Mouse (Mus musculus) neural tube, embryonic 15.5 days (tissue): ENCODE results near the gene Cpt1a. TPM values are rescaled to one million over a fixed set of nuclear protein-coding genes. Genes with fewer than 3 reads are reported as not detected.

Experiments
- ATAC-seq: fragments of 200-750 bp; cut with Nextera tagmentation; 2 replicates; pipeline ENCODE4 v1.8.0; 2017; ENCODE audit warnings: mild to moderate bottlenecking, moderate TSS enrichment, moderate library complexity; ENCODE audit not compliant: low FRiP score
- H3K27ac ChIP-seq: fragments of 300-500 bp; sonication (generic); replicated peaks from 2 replicates; pipeline ENCODE4 v1.5.1; 2015; ENCODE audit warnings: mild to moderate bottlenecking, inconsistent platforms
- H3K27me3 ChIP-seq: fragments of 300-500 bp; sonication (generic); replicated peaks from 2 replicates; pipeline ENCODE4 v1.6.1; 2015; ENCODE audit warnings: inconsistent platforms
- H3K36me3 ChIP-seq: fragments of 300-500 bp; sonication (generic); 2 replicates; pipeline ENCODE4 v1.6.1; 2015; ENCODE audit warnings: inconsistent platforms
- H3K4me1 ChIP-seq: fragments of 300-500 bp; sonication (generic); 2 replicates; pipeline ENCODE4 v1.6.1; 2015; ENCODE audit warnings: inconsistent platforms
- H3K4me2 ChIP-seq: fragments of 300-500 bp; sonication (generic); 2 replicates; pipeline ENCODE4 v1.6.1; 2015; ENCODE audit warnings: inconsistent platforms, mild to moderate bottlenecking, moderate library complexity
- H3K4me3 ChIP-seq: fragments of 300-500 bp; sonication (generic); replicated peaks from 2 replicates; pipeline ENCODE4 v1.5.1; 2015; ENCODE audit warnings: mild to moderate bottlenecking, inconsistent platforms
- H3K9ac ChIP-seq: fragments of 300-500 bp; sonication (generic); replicated peaks from 2 replicates; pipeline ENCODE4 v1.6.1; 2015; ENCODE audit warnings: mild to moderate bottlenecking, inconsistent platforms
- H3K9me3 ChIP-seq: fragments of 300-500 bp; sonication (generic); replicated peaks from 2 replicates; pipeline ENCODE4 v1.6.1; 2016; ENCODE audit warnings: inconsistent platforms
- WGBS: fragments of 180-500 bp; shearing (Covaris S2); methylation state at CpG from one replicate; pipeline ENCODE4 v1.1.7; 2015; ENCODE audit warnings: mixed read lengths; 5-methylcytosine and 5-hydroxymethylcytosine counted together
- polyA plus RNA-seq: library from polyadenylated mRNA; unstranded; fragments of >200 nt; fragmentation: Nextera tagmentation; extraction: Ambion mirVana; gene quantifications from 2 replicates; pipeline ENCODE4 v1.2.1, GENCODE M21; 2015

Cpt1a gene
- polyA plus RNA-seq, 1 experiment from 2014 or later: 14.7 TPM

DNA sequence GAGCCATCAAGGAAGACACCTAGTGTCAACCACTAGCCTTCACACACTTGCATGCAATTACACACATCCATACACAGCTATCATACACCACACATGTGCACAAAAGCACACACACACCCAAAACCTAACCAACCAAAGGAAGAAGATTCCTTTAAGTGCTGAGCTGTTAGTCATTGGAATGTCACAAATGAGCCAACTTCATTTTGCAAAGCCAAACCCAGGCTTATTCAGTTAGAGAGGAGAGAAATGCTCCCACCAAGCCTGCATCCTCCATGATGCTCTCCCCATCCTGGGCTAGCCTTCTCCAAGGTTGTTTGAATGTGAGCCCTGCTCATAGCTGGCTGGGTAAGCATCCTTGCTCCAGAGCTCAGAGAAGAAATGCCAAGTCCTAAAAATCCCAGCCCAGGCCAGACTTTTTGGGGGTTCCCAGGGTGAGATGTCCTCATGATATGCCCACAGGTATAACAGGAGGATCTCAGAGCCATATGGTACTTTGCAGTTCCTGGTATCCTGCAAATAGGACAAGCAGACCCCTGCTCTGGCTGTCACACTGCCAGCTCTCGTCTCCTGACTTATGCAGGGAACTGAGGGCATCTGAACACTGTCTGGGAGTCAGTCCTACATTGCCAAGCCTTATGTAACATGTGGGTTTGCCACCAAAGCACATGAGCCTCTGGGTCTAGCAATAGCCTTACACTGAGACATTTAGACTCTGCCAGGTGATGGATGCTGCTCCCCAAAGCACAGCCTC is 83.6 kb downstream of the Cpt1a start:
- Histone ChIP-seq H3K27ac (no peak overlapping the region), H3K4me1 (peaks cover 13% of the 10 kb centered on the region), H3K36me3 (no peaks in the 10 kb centered on the region), H3K4me3 (no peak overlapping the region), H3K9me3 (no peaks in the 10 kb centered on the region), H3K9ac (no peak overlapping the region), H3K4me2 (no peak overlapping the region), H3K27me3 (no peaks in the 10 kb centered on the region)
- ATAC-seq: no peak
- WGBS: 64% methylated on average over 1 of the region's 1 CpGs

DNA sequence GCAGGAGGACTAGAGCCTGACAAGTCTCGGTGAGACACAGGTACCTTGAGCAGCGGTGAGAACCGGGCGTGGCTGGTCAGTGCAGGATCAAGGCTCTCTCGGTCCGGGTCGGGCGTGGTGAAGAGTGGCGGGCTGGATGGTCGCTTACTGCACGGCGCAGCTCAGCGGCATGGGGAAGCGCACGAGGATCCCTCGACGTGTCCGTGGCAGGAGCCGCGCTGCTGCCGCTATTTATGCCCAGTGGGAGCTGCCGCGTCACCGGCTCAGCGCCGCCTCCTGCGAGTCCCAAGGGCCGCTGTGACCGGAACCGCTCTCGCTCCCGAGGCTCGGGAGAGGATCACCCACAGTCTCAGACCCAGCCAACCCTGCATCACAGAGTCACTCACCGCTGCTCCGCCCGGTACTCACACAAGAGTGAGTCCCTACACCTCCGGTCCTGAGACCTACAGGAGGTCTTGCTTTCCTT is 92.2 kb downstream of the Cpt1a start, which contains the start of gene Gal:
Gal (minus strand) TSS at position 277 of the 466 bp plus-strand sequence.
- H3K27me3 ChIP-seq: peaks cover 48% of the 10 kb centered on the region
- WGBS: 2% methylated on average over 37 of the region's 37 CpGs
- H3K27ac ChIP-seq: no peak within 1 kb of the TSS
- H3K9me3 ChIP-seq: no peaks in the 10 kb centered on the region
- H3K36me3 ChIP-seq: no peaks in the 10 kb centered on the region
- peak within 1 kb of the TSS; percentile 33 for H3K9ac ChIP-seq
- H3K4me3 ChIP-seq: peak within 1 kb of the TSS; percentile 35
- H3K4me2 ChIP-seq: peak within 1 kb of the TSS; percentile 66
- ATAC-seq: no peak
- peaks cover 16% of the 10 kb centered on the region for H3K4me1 ChIP-seq

DNA sequence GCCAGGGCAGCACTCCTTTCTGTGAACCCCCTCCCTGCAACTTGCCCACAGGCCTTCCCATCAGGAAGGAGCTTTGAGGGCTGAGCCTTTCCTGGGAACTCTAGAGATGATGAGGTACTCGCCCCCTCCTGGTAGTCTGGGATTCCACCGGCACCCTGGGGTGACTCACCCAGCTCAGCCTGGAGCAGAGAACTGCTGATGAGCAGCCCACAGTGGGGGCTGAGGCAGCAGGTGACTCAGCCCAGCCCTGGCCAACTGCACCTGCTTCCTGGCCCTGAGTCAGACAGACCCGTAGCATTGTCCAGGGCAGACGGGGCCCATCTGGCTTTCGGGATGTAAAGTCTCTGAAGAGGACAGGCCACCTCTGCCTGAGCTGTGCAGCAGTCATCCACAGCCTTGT is 97.1 kb downstream of the Cpt1a start:
- H3K4me3 ChIP-seq: no peak overlapping the region
- H3K4me1 ChIP-seq: peaks cover 5% of the 10 kb centered on the region
- no peak overlapping the region for H3K27ac ChIP-seq
- H3K9me3 ChIP-seq: no peaks in the 10 kb centered on the region
- 51% methylated on average over 5 of the region's 5 CpGs for WGBS
- H3K9ac ChIP-seq: no peak overlapping the region
- H3K4me2 ChIP-seq: no peak overlapping the region
- H3K36me3 ChIP-seq: no peaks in the 10 kb centered on the region
- H3K27me3 ChIP-seq: peaks cover 23% of the 10 kb centered on the region
- ATAC-seq: no peak

- Histone ChIP-seq H3K9ac (no peak overlapping the region), H3K4me3 (no peak overlapping the region), H3K27me3 (no peaks in the 10 kb centered on the region), H3K4me2 (no peak overlapping the region), H3K36me3 (no peaks in the 10 kb centered on the region), H3K27ac (no peak overlapping the region), H3K4me1 (no peaks in the 10 kb centered on the region), H3K9me3 (no peaks in the 10 kb centered on the region)
- WGBS: 20% methylated on average over 6 of the region's 6 CpGs
- ATAC-seq: no peak
These were observed 100.4 kb downstream of the Cpt1a start for GRCm38 (mm10) chr19:3422488-3422887.

GRCm38 (mm10) chr19:3422981-3423380 is 100.8 kb downstream of the Cpt1a start:
- 51% methylated on average over 4 of the region's 4 CpGs for WGBS
- H3K4me2 ChIP-seq: no peak overlapping the region

GRCm38 (mm10) chr19:3424214-3424613 is 102.1 kb downstream of the Cpt1a start:
- no peaks in the 10 kb centered on the region for H3K36me3 ChIP-seq
- H3K9me3 ChIP-seq: no peaks in the 10 kb centered on the region
- no peak overlapping the region for H3K27ac ChIP-seq
- H3K9ac ChIP-seq: no peak overlapping the region
- no peak for ATAC-seq
- 83% methylated on average over 2 of the region's 2 CpGs for WGBS
- H3K4me1 ChIP-seq: no peaks in the 10 kb centered on the region
- H3K4me3 ChIP-seq: no peak overlapping the region
- H3K4me2 ChIP-seq: no peak overlapping the region
- H3K27me3 ChIP-seq: no peaks in the 10 kb centered on the region

More at GRCm38 (mm10) chr19:3422981-3423380, 100.8 kb downstream of the Cpt1a start:
- no peaks in the 10 kb centered on the region for H3K27me3 ChIP-seq
- no peak for ATAC-seq
- no peak overlapping the region for H3K9ac ChIP-seq
- no peaks in the 10 kb centered on the region for H3K36me3 ChIP-seq
- no peaks in the 10 kb centered on the region for H3K4me1 ChIP-seq
- no peak overlapping the region for H3K27ac ChIP-seq
- no peaks in the 10 kb centered on the region for H3K9me3 ChIP-seq
- no peak overlapping the region for H3K4me3 ChIP-seq

GRCm38 (mm10) chr19:3428057-3428830 is 106.1 kb downstream of the Cpt1a start:
- Histone ChIP-seq H3K27me3 (no peaks in the 10 kb centered on the region), H3K36me3 (no peaks in the 10 kb centered on the region), H3K4me1 (no peaks in the 10 kb centered on the region; the same call in 1 of the 2 replicates), H3K4me2 (no peak overlapping the region), H3K9ac (no peak overlapping the region), H3K4me3 (no peak overlapping the region), H3K9me3 (no peaks in the 10 kb centered on the region), H3K27ac (no peak overlapping the region)
- ATAC-seq: no peak
- WGBS: 79% methylated on average over 15 of the region's 15 CpGs

DNA sequence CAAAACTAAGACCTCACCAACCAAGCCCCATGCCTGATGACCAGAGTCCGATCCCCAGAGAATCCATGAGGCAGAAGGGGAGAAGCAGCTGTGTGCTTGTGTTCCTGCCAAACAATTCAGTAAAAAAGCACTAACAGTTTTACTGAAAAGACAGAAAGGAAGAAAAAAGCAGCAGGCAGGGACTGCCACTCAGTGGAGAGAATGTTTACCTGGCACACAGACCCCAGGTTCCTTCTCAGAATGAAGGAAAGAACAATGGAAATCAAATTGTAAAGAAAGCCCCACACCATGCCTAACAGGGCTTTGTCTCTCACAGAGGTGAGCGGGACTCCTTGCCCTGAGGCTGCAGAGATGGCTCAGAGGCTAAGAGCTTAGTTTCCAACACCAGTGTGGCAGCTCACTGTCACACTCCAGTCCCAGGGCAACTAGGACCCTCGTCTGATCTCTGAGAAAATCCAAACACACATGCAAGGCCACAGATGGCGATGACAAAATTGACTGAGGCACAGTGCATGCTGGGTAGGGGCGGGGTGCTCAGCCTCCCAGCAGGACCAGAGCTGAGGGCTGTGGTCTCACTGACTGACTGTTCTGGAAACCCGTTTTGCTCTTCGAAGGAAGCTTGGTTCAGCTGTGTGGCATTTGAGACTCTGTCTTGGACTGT is 107.2 kb downstream of the Cpt1a start:
- ATAC-seq: no peak

DNA sequence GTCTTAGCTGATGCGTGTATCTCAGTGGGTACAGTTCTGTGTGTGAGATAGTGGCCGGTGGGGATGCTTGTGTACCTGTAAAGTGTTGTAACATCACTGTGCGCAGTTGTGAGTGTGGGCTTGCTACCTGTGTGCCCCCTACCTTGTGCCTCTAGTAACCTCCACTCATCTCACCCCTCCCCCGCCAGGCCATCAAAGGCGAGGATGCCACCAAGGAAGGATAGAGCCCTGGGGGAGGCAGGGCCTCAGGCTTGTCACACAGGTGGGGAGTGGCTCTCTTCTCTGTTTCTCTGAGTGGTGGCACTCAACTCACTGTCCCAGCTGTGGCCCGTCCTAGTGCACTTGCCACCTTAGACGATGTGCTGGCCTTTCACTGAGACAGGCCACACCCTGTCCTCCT is 108.9 kb downstream of the Cpt1a start:
- no peaks in the 10 kb centered on the region; the same call in 1 of the 2 replicates for H3K4me1 ChIP-seq
- H3K27me3 ChIP-seq: no peaks in the 10 kb centered on the region
- no peak overlapping the region for H3K9ac ChIP-seq
- H3K27ac ChIP-seq: no peak overlapping the region
- no peaks in the 10 kb centered on the region for H3K9me3 ChIP-seq
- 64% methylated on average over 7 of the region's 7 CpGs for WGBS
- no peak overlapping the region for H3K4me2 ChIP-seq
- ATAC-seq: no peak
- H3K4me3 ChIP-seq: no peak overlapping the region
- H3K36me3 ChIP-seq: no peaks in the 10 kb centered on the region

More for the DNA sequence above, 107.2 kb downstream of the Cpt1a start:
- 46% methylated on average over 7 of the region's 7 CpGs for WGBS
- H3K4me3 ChIP-seq: no peak overlapping the region
- no peaks in the 10 kb centered on the region for H3K36me3 ChIP-seq
- no peak overlapping the region for H3K9ac ChIP-seq
- H3K27me3 ChIP-seq: no peaks in the 10 kb centered on the region
- no peak overlapping the region for H3K27ac ChIP-seq
- H3K9me3 ChIP-seq: no peaks in the 10 kb centered on the region
- no peak overlapping the region for H3K4me2 ChIP-seq
- no peaks in the 10 kb centered on the region; the same call in 1 of the 2 replicates for H3K4me1 ChIP-seq

DNA sequence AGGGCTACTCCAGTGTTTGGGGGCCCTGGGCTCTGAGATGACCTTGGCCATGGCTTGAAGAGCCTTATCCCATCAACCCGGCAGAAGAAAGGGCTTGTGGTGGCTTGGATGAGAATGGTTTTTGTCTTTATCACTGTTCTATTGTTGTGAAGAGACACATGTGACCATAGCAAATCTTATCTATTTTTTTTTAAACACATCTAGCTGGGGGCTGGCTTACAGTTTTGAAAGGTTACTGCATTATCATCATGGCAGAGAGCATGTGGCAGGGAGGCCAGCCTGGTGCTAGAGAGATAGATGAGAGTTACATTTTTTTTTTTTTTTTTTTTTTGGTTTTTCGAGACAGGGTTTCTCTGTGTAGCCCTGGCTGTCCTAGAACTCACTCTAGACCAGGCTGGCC is 109.8 kb downstream of the Cpt1a start:
- Histone ChIP-seq H3K9ac (no peak overlapping the region), H3K36me3 (no peaks in the 10 kb centered on the region), H3K27ac (no peak overlapping the region), H3K4me2 (no peak overlapping the region), H3K9me3 (no peaks in the 10 kb centered on the region), H3K4me3 (no peak overlapping the region), H3K4me1 (no peaks in the 10 kb centered on the region; the same call in 1 of the 2 replicates), H3K27me3 (no peaks in the 10 kb centered on the region)
- 77% methylated on average over 2 of the region's 2 CpGs for WGBS
- ATAC-seq: no peak

GRCm38 (mm10) chr19:3434124-3434523 is 112.0 kb downstream of the Cpt1a start:
- no peak for ATAC-seq
- H3K4me2 ChIP-seq: no peak overlapping the region
- H3K27ac ChIP-seq: no peak overlapping the region
- WGBS: 58% methylated on average over 4 of the region's 4 CpGs
- H3K36me3 ChIP-seq: no peaks in the 10 kb centered on the region
- H3K27me3 ChIP-seq: no peaks in the 10 kb centered on the region
- no peak overlapping the region for H3K4me3 ChIP-seq
- no peaks in the 10 kb centered on the region for H3K9me3 ChIP-seq
- H3K4me1 ChIP-seq: no peaks in the 10 kb centered on the region; the same call in 1 of the 2 replicates
- H3K9ac ChIP-seq: no peak overlapping the region
